In the genomic region with DNA sequence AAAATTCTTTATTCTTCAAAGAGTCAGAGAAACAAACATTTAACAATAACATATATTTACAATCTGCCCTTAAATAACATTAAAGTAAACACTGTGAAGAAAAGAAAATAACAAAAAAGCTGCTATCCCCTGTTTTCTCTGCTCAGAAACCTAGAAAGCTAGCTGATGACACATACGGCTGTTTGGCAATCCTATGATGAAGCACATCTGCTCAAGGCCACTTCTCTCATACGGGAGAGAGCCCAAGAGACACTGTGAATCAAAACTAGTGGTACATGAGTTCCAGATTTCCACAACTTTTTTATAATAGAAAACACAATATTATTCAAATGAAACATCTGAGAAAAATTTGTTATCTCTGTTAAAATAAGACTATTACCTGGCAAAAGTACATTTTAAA, we compare ENCODE assay signal across 17 mouse cellular contexts.
"Had no signal": no experiment of that assay in that cellular context is flagged by ENCODE, and none has a peak within 500 bp of the region (broad histone marks: within the 10 kb centered on the region; RNA-seq: fewer than 3 reads in every experiment).

No protein-coding gene starts in this region.

- H3K9me3 ChIP-seq: limb, embryonic 15.5 days; liver, embryonic 13.5 days; megakaryocyte, embryonic 14.5 days; midbrain, embryonic 15.5 days; neural tube, embryonic 13.5 days; stomach, embryonic 15.5 days had no signal

- DNase-seq: kidney, adult 8-10 months; kidney, postnatal 25 days; liver, embryonic 13.5 days; liver, postnatal 0 days; lung, postnatal 10 days; retina, postnatal 1 day; right cerebral cortex, postnatal 14 days; thymus, adult 2 months; thymus, postnatal 25 days had no signal

- H3K27me3 ChIP-seq: limb, embryonic 15.5 days; liver, embryonic 13.5 days; megakaryocyte, embryonic 14.5 days; midbrain, embryonic 15.5 days; neural tube, embryonic 13.5 days; stomach, embryonic 15.5 days had no signal

- ATAC-seq: liver, postnatal 0 days; midbrain, embryonic 15.5 days had no signal

- H3K4me3 ChIP-seq: left cerebral cortex, adult 2 months; limb, embryonic 15.5 days; liver, embryonic 13.5 days; megakaryocyte, embryonic 14.5 days; midbrain, embryonic 15.5 days; neural tube, embryonic 13.5 days; stomach, embryonic 15.5 days had no signal

- H3K27ac ChIP-seq: left cerebral cortex, adult 2 months; limb, embryonic 15.5 days; liver, embryonic 13.5 days; macrophage; midbrain, embryonic 15.5 days; neural tube, embryonic 13.5 days; stomach, embryonic 15.5 days had no signal

- H3K9ac ChIP-seq: limb, embryonic 15.5 days; liver, embryonic 13.5 days; liver, postnatal 0 days; midbrain, embryonic 15.5 days; neural tube, embryonic 13.5 days; stomach, embryonic 15.5 days had no signal

- H3K4me1 ChIP-seq: limb, embryonic 15.5 days; liver, embryonic 13.5 days; megakaryocyte, embryonic 14.5 days; midbrain, embryonic 15.5 days; neural tube, embryonic 13.5 days; stomach, embryonic 15.5 days had no signal

- H3K36me3 ChIP-seq: liver, embryonic 13.5 days; midbrain, embryonic 15.5 days; stomach, embryonic 15.5 days had no signal

- H3K4me2 ChIP-seq: limb, embryonic 15.5 days; liver, embryonic 13.5 days; midbrain, embryonic 11.5 days; midbrain, embryonic 15.5 days; neural tube, embryonic 13.5 days; stomach, embryonic 15.5 days had no signal
